Mouse (Mus musculus) ES-E14 (cell line): ENCODE results near the gene Serpine1. TPM values are rescaled to one million over a fixed set of nuclear protein-coding genes. Genes with fewer than 3 reads are reported as not detected.

Source experiments
- DNase-seq: peaks from one replicate; pipeline ENCODE4 v3.0.0-alpha.2; 2013; ENCODE audit warnings: low read depth, low spot score
- H3K27ac ChIP-seq: 2 replicates; pipeline ENCODE4 v1.5.1; 2012; ENCODE audit warnings: low read depth, mild to moderate bottlenecking, low read length, moderate library complexity, mixed read lengths; ENCODE audit not compliant: poor library complexity, insufficient read depth, severe bottlenecking
- H3K36me3 ChIP-seq: 2 replicates; pipeline ENCODE4 v1.6.1; 2012; ENCODE audit warnings: mild to moderate bottlenecking, low read length, moderate library complexity, mixed read lengths; ENCODE audit not compliant: control insufficient read depth, poor library complexity, insufficient read depth, severe bottlenecking
- H3K4me1 ChIP-seq, 2 experiments: fragments of 150-350 bp in 1 of 2; sonication (generic) in 1 of 2; 2 replicates each; pipeline ENCODE4 v1.6.1; 2012; ENCODE audit warnings: low read length in 2 of 2, mild to moderate bottlenecking in 1 of 2, mixed read lengths in 1 of 2; ENCODE audit not compliant: control insufficient read depth in 2 of 2, insufficient read depth in 2 of 2, poor library complexity in 1 of 2
- H3K4me3 ChIP-seq, 2 experiments: fragments of 150-350 bp in 1 of 2; sonication (generic) in 1 of 2; 2 replicates each; pipeline ENCODE4 v1.5.1; 2012; ENCODE audit warnings: low read length in 2 of 2, low read depth in 1 of 2, mild to moderate bottlenecking in 1 of 2, mixed read lengths in 1 of 2; ENCODE audit not compliant: insufficient read depth in 1 of 2, poor library complexity in 1 of 2, severe bottlenecking in 1 of 2
- H3K9ac ChIP-seq: 2 replicates; pipeline ENCODE4 v1.6.1; 2012; ENCODE audit warnings: low read depth, mild to moderate bottlenecking, low read length, mixed read lengths; ENCODE audit not compliant: poor library complexity, insufficient read depth, severe bottlenecking
- H3K9me3 ChIP-seq: fragments of 150-350 bp; sonication (generic); 2 replicates; pipeline ENCODE4 v1.6.1; 2012; ENCODE audit warnings: low read depth, mild to moderate bottlenecking, low read length; ENCODE audit not compliant: control insufficient read depth, insufficient read depth
- CHD2 ChIP-seq: IDR thresholded peaks from 2 replicates; pipeline ENCODE4 v1.6.1; 2014; ENCODE audit warnings: mild to moderate bottlenecking, low read depth, low read length, inconsistent platforms
- HCFC1 ChIP-seq: IDR thresholded peaks from 2 replicates; pipeline ENCODE4 v1.6.1; 2012; ENCODE audit warnings: low read length, inconsistent platforms, borderline replicate concordance; ENCODE audit not compliant: insufficient read depth
- MAFK ChIP-seq: IDR thresholded peaks from 2 replicates; pipeline ENCODE4 v1.6.1; 2014; ENCODE audit warnings: mild to moderate bottlenecking, low read depth, low read length, inconsistent platforms; ENCODE audit not compliant: insufficient read depth
- ZC3H11A ChIP-seq: IDR thresholded peaks from 2 replicates; pipeline ENCODE4 v1.6.1; 2012; ENCODE audit warnings: low read depth, mild to moderate bottlenecking, inconsistent platforms, low read length, borderline replicate concordance
- ZNF384 ChIP-seq: IDR thresholded peaks from 2 replicates; pipeline ENCODE4 v1.6.1; 2012; ENCODE audit warnings: low read depth, low read length, inconsistent platforms
- in situ Hi-C, 2 experiments: fragments of 600-800 bp; cut with MboI; formaldehyde crosslinking; loops; one replicate each; pipeline ENCODE4 v1.15.1; 2025; ENCODE audit warnings: low sequenced_read_pairs in 2 of 2, inconsistent platforms in 1 of 2; ENCODE audit not compliant: unreplicated experiment in 2 of 2
- total RNA-seq: library from RNA; depleted of rRNA; stranded (reverse); fragments of 300-350 nt; gene quantifications from 2 replicates; pipeline ENCODE4 v1.2.3, GENCODE M21; 2012

Gene Serpine1
- total RNA-seq, 1 experiment = 166 TPM

DNA sequence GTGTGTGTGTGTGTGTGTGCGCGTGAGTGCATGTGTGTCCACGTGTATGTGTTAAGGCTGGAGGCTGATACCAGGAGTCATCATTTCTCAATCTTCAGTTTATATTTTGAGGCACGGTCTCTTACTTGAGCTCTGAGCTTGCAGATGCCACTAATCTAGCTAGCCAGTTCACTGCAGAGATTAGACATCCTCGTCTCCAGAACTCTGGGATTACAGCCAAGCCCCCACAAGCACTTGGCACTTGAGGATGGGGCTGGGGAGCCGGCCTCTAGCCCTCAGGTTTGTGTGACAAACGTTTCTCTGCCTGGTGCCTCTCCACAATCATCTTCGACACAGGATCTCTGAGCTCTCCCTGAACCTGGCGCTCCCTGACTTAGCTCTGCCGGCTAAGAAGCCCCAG, 18.8 kb upstream of the Serpine1 start:
- DNase-seq = no peak
- in situ Hi-C loops = no loop called here
- TF ChIP-seq ZC3H11A (no peak), ZNF384 (no peak), MAFK (no peak), HCFC1 (no peak), CHD2 (no peak)

DNA sequence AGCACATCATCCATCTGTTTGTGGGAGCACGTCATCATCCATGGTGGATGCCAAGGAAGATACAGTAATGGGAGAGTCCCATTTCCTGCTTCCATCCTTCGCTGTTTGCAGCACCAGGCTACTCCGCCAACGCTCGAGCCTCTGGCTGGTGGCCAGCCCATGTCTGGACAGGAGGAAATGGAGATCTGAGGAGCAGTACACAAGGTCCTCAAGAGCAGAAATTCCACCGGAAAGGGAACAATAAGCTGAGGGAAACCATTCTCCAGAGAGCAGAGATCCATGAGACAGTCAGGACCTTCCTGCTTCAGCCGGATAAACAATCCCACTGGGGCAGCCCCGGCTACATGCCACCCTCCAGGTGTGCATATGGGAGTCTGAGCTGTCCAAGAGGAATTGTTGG, 15.3 kb upstream of the Serpine1 start:
- in situ Hi-C loops = no loop called here
- Histone ChIP-seq H3K9me3 (no peaks in the 10 kb centered on the region), H3K27ac (no peak overlapping the region), H3K36me3 (peaks cover 3% of the 10 kb centered on the region; the same call in 1 of the 2 replicates), H3K4me1 (peaks cover 5 to 16% of the 10 kb centered on the region in 2 experiments; a peak in 3 of 4 replicates), H3K9ac (no peak overlapping the region), H3K4me3 (no peak overlapping the region)
- TF ChIP-seq ZC3H11A = no peak
- TF ChIP-seq ZNF384 = no peak
- TF ChIP-seq HCFC1 = no peak
- TF ChIP-seq CHD2 = no peak
- TF ChIP-seq MAFK = no peak
- no peak for DNase-seq

More for the DNA sequence above, 18.8 kb upstream of the Serpine1 start:
- H3K9me3 ChIP-seq = no peaks in the 10 kb centered on the region
- no peak overlapping the region for H3K4me3 ChIP-seq
- no peak overlapping the region for H3K27ac ChIP-seq
- no peak overlapping the region for H3K9ac ChIP-seq
- H3K36me3 ChIP-seq = peaks cover 3% of the 10 kb centered on the region; the same call in 1 of the 2 replicates
- H3K4me1 ChIP-seq = peaks cover 0 to 2% of the 10 kb centered on the region in 2 experiments; a peak in 1 of 4 replicates

DNA sequence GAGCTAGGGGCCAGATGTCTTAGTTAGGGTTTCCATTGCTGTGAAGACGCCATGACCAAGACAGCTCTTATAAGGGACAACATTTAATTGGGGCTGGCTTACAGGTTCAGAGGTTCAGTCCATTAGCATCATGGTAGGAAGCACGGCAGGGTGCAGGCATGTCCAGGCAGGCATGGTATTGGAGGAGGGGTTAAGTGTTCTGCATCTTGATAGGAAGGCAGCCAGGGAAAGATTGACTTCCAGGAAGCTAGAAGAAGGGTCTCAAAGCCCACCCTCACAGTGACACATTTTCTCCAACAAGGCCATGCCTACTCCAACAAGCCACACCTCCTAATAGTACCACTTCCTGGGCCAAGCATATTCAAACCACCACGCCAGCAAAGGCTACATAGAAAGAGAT, 13.7 kb upstream of the Serpine1 start:
- in situ Hi-C loops = no loop called here
- Histone ChIP-seq H3K4me1 (peaks cover 7 to 16% of the 10 kb centered on the region in 2 experiments; a peak in 3 of 4 replicates), H3K36me3 (peaks cover 3% of the 10 kb centered on the region; the same call in 1 of the 2 replicates), H3K9me3 (no peaks in the 10 kb centered on the region), H3K9ac (no peak overlapping the region), H3K4me3 (no peak overlapping the region), H3K27ac (peak overlapping the region; percentile 71)
- DNase-seq = no peak
- TF ChIP-seq HCFC1 (no peak), CHD2 (no peak), ZC3H11A (no peak), MAFK (no peak), ZNF384 (no peak)

DNA sequence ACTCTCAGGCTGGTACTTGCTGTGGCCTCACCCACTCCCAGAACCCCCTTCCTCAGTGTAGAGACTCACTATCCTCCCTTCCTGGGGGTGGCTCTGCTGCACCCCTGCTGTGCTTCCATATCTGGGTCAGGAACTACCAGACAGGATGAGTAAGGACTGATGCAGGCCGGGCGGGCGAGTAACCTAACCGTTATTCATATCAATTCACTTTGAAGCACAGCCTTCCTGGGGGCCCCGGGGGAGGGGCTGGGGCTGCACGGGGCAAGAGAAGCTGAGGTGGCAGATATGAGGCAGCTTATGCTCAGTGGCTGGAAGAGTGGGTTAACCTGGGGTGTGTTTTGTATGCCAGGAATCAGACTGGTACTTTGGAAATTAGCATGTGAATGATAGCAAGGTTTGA, 13.0 kb upstream of the Serpine1 start:
- Histone ChIP-seq H3K36me3 (peaks cover 3% of the 10 kb centered on the region; the same call in 1 of the 2 replicates), H3K9ac (no peak overlapping the region), H3K4me3 (no peak overlapping the region), H3K27ac (peak overlapping the region; percentile 70), H3K4me1 (peaks cover 8 to 22% of the 10 kb centered on the region in 2 experiments), H3K9me3 (no peaks in the 10 kb centered on the region)
- TF ChIP-seq CHD2 (no peak), ZC3H11A (no peak), HCFC1 (no peak), MAFK (no peak), ZNF384 (no peak)
- no peak for DNase-seq
- in situ Hi-C loops = no loop called here

- Histone ChIP-seq H3K27ac (no peak overlapping the region), H3K9me3 (no peaks in the 10 kb centered on the region), H3K9ac (no peak overlapping the region), H3K4me3 (no peak overlapping the region), H3K4me1 (peaks cover 8 to 28% of the 10 kb centered on the region in 2 experiments), H3K36me3 (peaks cover 3% of the 10 kb centered on the region; the same call in 1 of the 2 replicates)
- no peak for DNase-seq
- in situ Hi-C loops = no loop called here
- no peak for TF ChIP-seq HCFC1
- TF ChIP-seq ZNF384 = no peak
- TF ChIP-seq ZC3H11A = no peak
- no peak for TF ChIP-seq CHD2
- TF ChIP-seq MAFK = no peak
These were observed 11.0 kb upstream of the Serpine1 start for GRCm38 (mm10) chr5:137083051-137083450.
